Mouse (Mus musculus): ENCODE measurements at regions not wholly inside any gene's neighbourhood (a gene's known extent, or its start where the extent isn't known, plus 50 kb on each side); places are given as distances from the start of the nearest gene placed in this dataset.
A peak's percentile ranks its signal among the peaks of the same experiment; 100 is the strongest.

- 39% methylated on average over 4 of the region's 4 CpGs for WGBS
- H3K27ac ChIP-seq (ENCODE audit: low read length), result no peak overlapping the region
- H3K9ac ChIP-seq (replicated peaks; ENCODE audit: low read depth, low read length), result no peak overlapping the region
- peak; percentile 71 for ATAC-seq
- H3K27me3 ChIP-seq (replicated peaks; ENCODE audit: control insufficient read depth, insufficient read depth, low read length), result no peaks in the 10 kb centered on the region
- no peaks in the 10 kb centered on the region for H3K36me3 ChIP-seq (ENCODE audit: control insufficient read depth, insufficient read depth)
- no peak overlapping the region for H3K4me3 ChIP-seq (replicated peaks; ENCODE audit: low read length)
- no peak overlapping the region for H3K4me2 ChIP-seq (ENCODE audit: low read length)
- no peaks in the 10 kb centered on the region for H3K9me3 ChIP-seq (ENCODE audit: control insufficient read depth, low read length)
- no peaks in the 10 kb centered on the region for H3K4me1 ChIP-seq (replicated peaks; ENCODE audit: control insufficient read depth, insufficient read depth, low read length)
Measured at GRCm38 (mm10) chr17:15311822-15312221, 64.8 kb downstream of the Dll1 start.

GRCm38 (mm10) chr17:15310465-15310864, 66.2 kb downstream of the Dll1 start:
- Histone ChIP-seq H3K27me3 (replicated peaks; ENCODE audit: control insufficient read depth, insufficient read depth, low read length) (no peaks in the 10 kb centered on the region), H3K4me1 (replicated peaks; ENCODE audit: control insufficient read depth, insufficient read depth, low read length) (no peaks in the 10 kb centered on the region), H3K9ac (replicated peaks; ENCODE audit: low read depth, low read length) (no peak overlapping the region), H3K4me3 (replicated peaks; ENCODE audit: low read length) (no peak overlapping the region), H3K36me3 (ENCODE audit: control insufficient read depth, insufficient read depth) (no peaks in the 10 kb centered on the region), H3K4me2 (ENCODE audit: low read length) (no peak overlapping the region), H3K27ac (ENCODE audit: low read length) (no peak overlapping the region), H3K9me3 (ENCODE audit: control insufficient read depth, low read length) (no peaks in the 10 kb centered on the region)
- no peak for ATAC-seq
- 80% methylated on average over 2 of the region's 2 CpGs for WGBS

GRCm38 (mm10) chr17:15302110-15302509, 74.6 kb downstream of the Dll1 start:
- no peak overlapping the region for H3K27ac ChIP-seq (ENCODE audit: low read length)
- WGBS, result 48% methylated on average over 1 of the region's 1 CpGs
- no peaks in the 10 kb centered on the region for H3K4me1 ChIP-seq (replicated peaks; ENCODE audit: control insufficient read depth, insufficient read depth, low read length)
- H3K9ac ChIP-seq (replicated peaks; ENCODE audit: low read depth, low read length), result no peak overlapping the region
- no peaks in the 10 kb centered on the region for H3K36me3 ChIP-seq (ENCODE audit: control insufficient read depth, insufficient read depth)
- no peak overlapping the region for H3K4me3 ChIP-seq (replicated peaks; ENCODE audit: low read length)
- H3K4me2 ChIP-seq (ENCODE audit: low read length), result no peak overlapping the region
- no peaks in the 10 kb centered on the region for H3K9me3 ChIP-seq (ENCODE audit: control insufficient read depth, low read length)
- no peak for ATAC-seq
- H3K27me3 ChIP-seq (replicated peaks; ENCODE audit: control insufficient read depth, insufficient read depth, low read length), result no peaks in the 10 kb centered on the region

GRCm38 (mm10) chr17:15299743-15300371, 76.8 kb downstream of the Dll1 start:
- no peak overlapping the region for H3K27ac ChIP-seq (ENCODE audit: low read length)
- H3K27me3 ChIP-seq (replicated peaks; ENCODE audit: control insufficient read depth, insufficient read depth, low read length), result no peaks in the 10 kb centered on the region
- H3K9ac ChIP-seq (replicated peaks; ENCODE audit: low read depth, low read length), result no peak overlapping the region
- H3K36me3 ChIP-seq (ENCODE audit: control insufficient read depth, insufficient read depth), result no peaks in the 10 kb centered on the region
- no peaks in the 10 kb centered on the region for H3K4me1 ChIP-seq (replicated peaks; ENCODE audit: control insufficient read depth, insufficient read depth, low read length)
- H3K4me2 ChIP-seq (ENCODE audit: low read length), result no peak overlapping the region
- no peaks in the 10 kb centered on the region for H3K9me3 ChIP-seq (ENCODE audit: control insufficient read depth, low read length)
- 76% methylated on average over 13 of the region's 13 CpGs for WGBS
- H3K4me3 ChIP-seq (replicated peaks; ENCODE audit: low read length), result no peak overlapping the region
- no peak for ATAC-seq

GRCm38 (mm10) chr17:15294165-15294585, 82.5 kb downstream of the Dll1 start:
- 28% methylated on average over 5 of the region's 5 CpGs for WGBS
- no peaks in the 10 kb centered on the region for H3K4me1 ChIP-seq (replicated peaks; ENCODE audit: control insufficient read depth, insufficient read depth, low read length)

GRCm38 (mm10) chr17:15292490-15293070, 84.1 kb downstream of the Dll1 start:
- Histone ChIP-seq H3K4me2 (ENCODE audit: low read length) (no peak overlapping the region), H3K4me3 (replicated peaks; ENCODE audit: low read length) (no peak overlapping the region), H3K4me1 (replicated peaks; ENCODE audit: control insufficient read depth, insufficient read depth, low read length) (no peaks in the 10 kb centered on the region), H3K27me3 (replicated peaks; ENCODE audit: control insufficient read depth, insufficient read depth, low read length) (no peaks in the 10 kb centered on the region), H3K27ac (ENCODE audit: low read length) (no peak overlapping the region), H3K9me3 (ENCODE audit: control insufficient read depth, low read length) (no peaks in the 10 kb centered on the region), H3K9ac (replicated peaks; ENCODE audit: low read depth, low read length) (no peak overlapping the region), H3K36me3 (ENCODE audit: control insufficient read depth, insufficient read depth) (no peaks in the 10 kb centered on the region)
- WGBS, result 86% methylated on average over 11 of the region's 11 CpGs
- no peak for ATAC-seq

More at GRCm38 (mm10) chr17:15294165-15294585, 82.5 kb downstream of the Dll1 start:
- Histone ChIP-seq H3K27me3 (replicated peaks; ENCODE audit: control insufficient read depth, insufficient read depth, low read length) (no peaks in the 10 kb centered on the region), H3K9ac (replicated peaks; ENCODE audit: low read depth, low read length) (no peak overlapping the region), H3K9me3 (ENCODE audit: control insufficient read depth, low read length) (no peaks in the 10 kb centered on the region), H3K27ac (ENCODE audit: low read length) (no peak overlapping the region), H3K36me3 (ENCODE audit: control insufficient read depth, insufficient read depth) (no peaks in the 10 kb centered on the region), H3K4me2 (ENCODE audit: low read length) (no peak overlapping the region), H3K4me3 (replicated peaks; ENCODE audit: low read length) (no peak overlapping the region)
- ATAC-seq, result no peak

GRCm38 (mm10) chr17:15291626-15292025, 85.0 kb downstream of the Dll1 start:
- Histone ChIP-seq H3K9me3 (ENCODE audit: control insufficient read depth, low read length) (no peaks in the 10 kb centered on the region), H3K27ac (ENCODE audit: low read length) (no peak overlapping the region), H3K4me2 (ENCODE audit: low read length) (no peak overlapping the region), H3K36me3 (ENCODE audit: control insufficient read depth, insufficient read depth) (no peaks in the 10 kb centered on the region), H3K4me1 (replicated peaks; ENCODE audit: control insufficient read depth, insufficient read depth, low read length) (no peaks in the 10 kb centered on the region), H3K27me3 (replicated peaks; ENCODE audit: control insufficient read depth, insufficient read depth, low read length) (no peaks in the 10 kb centered on the region), H3K9ac (replicated peaks; ENCODE audit: low read depth, low read length) (no peak overlapping the region), H3K4me3 (replicated peaks; ENCODE audit: low read length) (no peak overlapping the region)
- WGBS, result 78% methylated on average over 4 of the region's 4 CpGs
- ATAC-seq, result no peak

- H3K36me3 ChIP-seq (ENCODE audit: control insufficient read depth, insufficient read depth), result no peaks in the 10 kb centered on the region
- H3K27me3 ChIP-seq (replicated peaks; ENCODE audit: control insufficient read depth, insufficient read depth, low read length), result no peaks in the 10 kb centered on the region
- no peak for ATAC-seq
- no peaks in the 10 kb centered on the region for H3K9me3 ChIP-seq (ENCODE audit: control insufficient read depth, low read length)
- 100% methylated on average over 1 of the region's 1 CpGs for WGBS
- no peak overlapping the region for H3K4me3 ChIP-seq (replicated peaks; ENCODE audit: low read length)
- H3K27ac ChIP-seq (ENCODE audit: low read length), result no peak overlapping the region
- H3K4me1 ChIP-seq (replicated peaks; ENCODE audit: control insufficient read depth, insufficient read depth, low read length), result peaks cover 5% of the 10 kb centered on the region
- no peak overlapping the region for H3K4me2 ChIP-seq (ENCODE audit: low read length)
- H3K9ac ChIP-seq (replicated peaks; ENCODE audit: low read depth, low read length), result no peak overlapping the region
Measured at GRCm38 (mm10) chr17:15290326-15290725, 86.3 kb downstream of the Dll1 start.

GRCm38 (mm10) chr17:15289062-15289461, 87.6 kb downstream of the Dll1 start:
- H3K4me2 ChIP-seq (ENCODE audit: low read length), result no peak overlapping the region
- H3K4me3 ChIP-seq (replicated peaks; ENCODE audit: low read length), result no peak overlapping the region
- no peak overlapping the region for H3K27ac ChIP-seq (ENCODE audit: low read length)
- H3K36me3 ChIP-seq (ENCODE audit: control insufficient read depth, insufficient read depth), result no peaks in the 10 kb centered on the region
- no peak overlapping the region for H3K9ac ChIP-seq (replicated peaks; ENCODE audit: low read depth, low read length)
- WGBS, result 89% methylated on average over 5 of the region's 5 CpGs
- no peak for ATAC-seq
- H3K4me1 ChIP-seq (replicated peaks; ENCODE audit: control insufficient read depth, insufficient read depth, low read length), result peaks cover 7% of the 10 kb centered on the region
- no peaks in the 10 kb centered on the region for H3K9me3 ChIP-seq (ENCODE audit: control insufficient read depth, low read length)
- no peaks in the 10 kb centered on the region for H3K27me3 ChIP-seq (replicated peaks; ENCODE audit: control insufficient read depth, insufficient read depth, low read length)

Measured in forebrain, embryonic 16.5 days (tissue).